Mouse (Mus musculus): ENCODE measurements around the gene Col18a1. TPM values are rescaled to one million over a fixed set of nuclear protein-coding genes. Genes with fewer than 3 reads are reported as not detected.

The Col18a1 gene
- polyA plus RNA-seq, 1 experiment from 2014 or later = 147 TPM

DNA sequence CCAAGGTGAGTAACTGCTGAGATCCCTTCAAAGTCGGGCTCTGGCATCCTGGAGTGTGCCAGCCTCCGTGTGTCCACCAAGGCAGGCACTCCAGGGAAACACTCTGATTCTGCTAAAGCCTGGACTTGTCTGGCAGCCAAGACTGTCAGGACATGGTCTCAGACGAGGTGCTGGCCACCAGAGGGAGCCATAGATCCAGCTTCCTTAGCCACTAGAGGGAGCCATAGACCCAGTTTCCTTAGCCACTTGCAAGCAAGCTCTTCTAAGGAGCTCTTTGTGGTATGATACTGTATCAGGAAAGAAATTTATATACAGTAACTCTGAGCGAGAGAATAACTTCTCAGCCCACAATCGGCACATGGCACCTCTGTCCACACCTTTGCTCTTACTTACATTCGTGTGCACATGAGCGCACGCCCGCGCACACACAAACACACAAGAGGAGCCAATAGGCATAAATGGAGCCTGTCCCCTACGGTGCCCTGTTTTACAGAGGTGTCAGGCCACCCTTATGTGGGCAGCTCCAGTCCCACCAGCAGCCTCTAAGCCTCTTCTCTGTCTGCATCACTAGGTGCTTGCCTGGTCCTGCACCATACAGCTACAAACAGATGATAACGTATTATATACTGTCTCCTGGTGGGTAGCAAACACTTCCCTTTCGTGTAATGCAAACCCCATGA, 35.6 kb downstream of the Col18a1 start:
- Histone ChIP-seq H3K36me3 (replicated peaks) (peaks cover 25% of the 10 kb centered on the region), H3K27me3 (ENCODE audit: poor library complexity, severe bottlenecking) (no peaks in the 10 kb centered on the region), H3K4me1 (peaks cover 65% of the 10 kb centered on the region), H3K9me3 (no peaks in the 10 kb centered on the region), H3K27ac (peak overlapping the region; percentile 81), H3K4me3 (no peak overlapping the region)
- WGBS = 44% methylated on average over 13 of the region's 13 CpGs
- DNase-seq (ENCODE audit: extremely low spot score, low spot score) = peak; percentile 95

DNA sequence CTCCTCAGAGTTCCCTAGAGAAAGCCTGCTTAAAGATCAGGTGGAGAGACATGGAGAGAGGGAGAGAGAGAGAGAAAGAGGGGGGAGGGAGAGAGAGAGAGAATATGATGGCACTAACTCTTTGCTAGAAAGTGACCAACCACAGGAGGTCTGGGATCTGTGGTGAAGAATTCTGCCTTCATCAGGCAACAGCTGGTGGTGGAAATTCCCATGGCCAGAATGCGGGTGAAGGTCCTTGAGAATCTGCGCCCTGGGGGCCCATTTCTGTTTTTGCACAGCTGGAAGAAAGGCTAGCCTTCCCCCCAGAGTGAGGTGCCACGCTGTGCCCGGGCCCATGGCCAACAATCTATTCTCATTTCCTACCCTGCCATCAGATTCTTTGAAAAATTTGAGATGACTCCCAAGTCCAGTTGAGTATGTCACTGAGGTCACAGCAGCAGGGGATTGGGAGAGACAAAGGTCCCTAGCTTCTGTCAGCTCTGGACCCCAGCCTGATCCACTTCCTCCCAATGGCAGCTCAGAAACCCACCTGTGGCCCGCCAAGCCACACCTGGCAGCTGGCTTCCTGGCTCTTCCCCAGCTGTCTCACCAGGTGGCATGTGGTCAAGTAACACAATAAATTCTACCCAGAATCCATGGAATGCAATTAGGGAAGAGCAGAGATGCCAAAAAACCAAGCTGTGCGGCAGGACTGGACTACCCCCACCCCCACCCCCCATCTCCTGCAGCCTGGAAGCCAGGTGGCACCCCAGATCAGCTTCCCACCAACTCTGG, 36.5 kb downstream of the Col18a1 start:
- peaks cover 60% of the 10 kb centered on the region for H3K4me1 ChIP-seq
- H3K27ac ChIP-seq = peak overlapping the region; percentile 81
- WGBS = 88% methylated on average over 6 of the region's 6 CpGs
- peaks cover 25% of the 10 kb centered on the region for H3K36me3 ChIP-seq (replicated peaks)
- DNase-seq (ENCODE audit: extremely low spot score, low spot score) = no peak
- H3K9me3 ChIP-seq = no peaks in the 10 kb centered on the region
- no peak overlapping the region for H3K4me3 ChIP-seq
- H3K27me3 ChIP-seq (ENCODE audit: poor library complexity, severe bottlenecking) = no peaks in the 10 kb centered on the region

DNA sequence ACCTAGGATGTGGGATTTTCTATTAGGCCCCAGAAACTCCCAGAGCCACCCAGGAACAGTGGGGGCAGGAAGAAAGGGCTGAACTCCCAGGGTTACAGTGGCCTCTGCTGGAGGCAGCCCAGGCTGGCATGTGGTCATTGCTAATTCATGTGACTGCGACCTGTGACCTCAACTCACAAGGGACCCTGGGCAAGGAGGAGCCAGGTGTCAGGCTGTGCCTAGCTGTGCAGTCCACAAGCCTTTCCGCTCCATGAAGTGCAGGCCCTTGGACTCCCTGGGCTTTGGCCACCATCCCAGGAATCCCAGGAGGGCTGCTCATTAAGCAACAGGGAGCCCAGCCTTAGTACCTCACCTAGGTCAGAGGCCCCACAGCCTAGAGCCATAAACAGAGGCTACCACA, 38.4 kb downstream of the Col18a1 start:
- no peak for DNase-seq (ENCODE audit: extremely low spot score, low spot score)
- H3K4me1 ChIP-seq = peaks cover 44% of the 10 kb centered on the region
- H3K27ac ChIP-seq = 0 out of 2 replicates have a peak overlapping the region, but pooled peaks have one; percentile 7
- H3K9me3 ChIP-seq = no peaks in the 10 kb centered on the region
- H3K27me3 ChIP-seq (ENCODE audit: poor library complexity, severe bottlenecking) = no peaks in the 10 kb centered on the region
- no peak overlapping the region for H3K4me3 ChIP-seq
- WGBS = 80% methylated on average over 2 of the region's 2 CpGs
- peaks cover 32% of the 10 kb centered on the region for H3K36me3 ChIP-seq (replicated peaks)

DNA sequence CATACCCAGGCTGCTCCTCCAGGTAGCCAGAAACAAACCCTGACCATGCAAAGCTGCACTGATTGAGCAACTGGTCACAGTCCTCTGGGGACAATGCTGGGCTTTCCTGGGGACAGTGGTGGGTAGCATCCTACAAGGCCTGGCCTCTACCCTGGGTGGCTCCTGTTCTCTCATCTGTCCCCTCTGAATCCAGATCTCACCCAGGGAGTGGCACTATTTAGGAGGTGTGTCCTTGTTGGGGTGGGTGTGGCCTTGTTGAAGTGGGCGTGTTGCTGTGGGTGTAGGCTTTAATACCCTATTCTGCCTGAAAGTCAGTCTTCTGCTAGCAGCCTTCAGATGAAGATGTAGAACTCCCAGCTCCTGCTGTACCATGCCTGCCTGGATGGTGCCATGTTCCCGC, 39.8 kb downstream of the Col18a1 start:
- Histone ChIP-seq H3K4me3 (no peak overlapping the region), H3K36me3 (replicated peaks) (peaks cover 35% of the 10 kb centered on the region), H3K4me1 (peaks cover 30% of the 10 kb centered on the region), H3K27me3 (ENCODE audit: poor library complexity, severe bottlenecking) (no peaks in the 10 kb centered on the region), H3K27ac (no peak overlapping the region), H3K9me3 (no peaks in the 10 kb centered on the region)
- 89% methylated on average over 2 of the region's 2 CpGs for WGBS
- no peak for DNase-seq (ENCODE audit: extremely low spot score, low spot score)

DNA sequence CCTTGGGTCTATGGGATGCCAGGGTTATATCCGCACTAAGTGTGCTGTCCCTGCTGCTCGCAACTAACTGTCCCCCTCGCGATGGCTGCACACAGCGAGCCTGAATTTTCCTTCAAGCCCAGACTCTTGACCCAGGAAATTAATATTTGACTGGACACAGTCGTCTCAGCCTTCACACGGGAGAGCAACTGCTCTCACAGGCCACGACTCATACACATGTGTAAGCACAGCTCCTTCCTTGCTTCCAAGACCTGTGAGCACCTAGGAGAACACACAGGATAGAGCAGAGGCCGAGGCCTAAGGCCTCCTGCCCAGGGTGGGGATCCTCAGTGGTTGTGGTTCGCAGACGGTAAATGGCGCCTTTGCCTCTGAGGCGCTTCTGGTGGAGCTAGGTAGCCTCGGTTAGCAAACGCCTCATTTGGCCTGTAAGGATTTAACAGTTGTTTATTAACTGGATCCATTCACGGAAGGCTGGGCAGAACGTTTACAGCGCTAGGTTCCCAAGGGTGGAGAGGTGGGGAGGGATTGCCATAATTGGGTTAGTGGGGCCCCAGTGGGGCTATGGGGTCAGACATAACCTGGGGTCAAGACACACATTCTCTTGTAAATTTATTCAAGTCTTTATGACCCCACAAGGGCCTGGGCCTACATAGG, 41.1 kb downstream of the Col18a1 start:
- Histone ChIP-seq H3K27ac (no peak overlapping the region), H3K36me3 (replicated peaks) (peaks cover 47% of the 10 kb centered on the region), H3K4me3 (no peak overlapping the region), H3K27me3 (ENCODE audit: poor library complexity, severe bottlenecking) (no peaks in the 10 kb centered on the region), H3K9me3 (no peaks in the 10 kb centered on the region), H3K4me1 (peaks cover 17% of the 10 kb centered on the region)
- DNase-seq (ENCODE audit: extremely low spot score, low spot score) = no peak
- WGBS = 89% methylated on average over 18 of the region's 18 CpGs

DNA sequence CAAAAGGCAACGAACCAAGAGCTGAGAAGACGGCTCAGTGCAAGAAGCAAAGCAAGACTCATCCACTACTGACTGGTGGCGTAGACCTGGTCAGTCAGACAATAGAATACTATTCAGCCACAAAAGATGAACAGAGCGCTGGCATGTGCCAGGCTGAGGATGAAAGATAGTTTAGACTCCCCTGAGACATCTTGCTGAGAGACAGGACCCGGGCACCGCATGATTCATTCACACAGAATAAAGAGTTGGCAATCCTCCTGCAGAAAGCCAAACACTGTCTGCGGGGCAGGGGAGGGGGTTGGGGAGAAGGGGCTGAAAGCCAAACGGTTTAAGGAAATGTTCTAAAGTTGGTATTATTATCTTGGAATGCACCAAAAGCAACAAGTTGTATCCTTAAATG, 42.4 kb downstream of the Col18a1 start:
- Histone ChIP-seq H3K9me3 (no peaks in the 10 kb centered on the region), H3K27me3 (ENCODE audit: poor library complexity, severe bottlenecking) (no peaks in the 10 kb centered on the region), H3K4me1 (peaks cover 9% of the 10 kb centered on the region), H3K27ac (no peak overlapping the region), H3K4me3 (no peak overlapping the region), H3K36me3 (replicated peaks) (peaks cover 48% of the 10 kb centered on the region)
- WGBS = 91% methylated on average over 8 of the region's 8 CpGs
- DNase-seq (ENCODE audit: extremely low spot score, low spot score) = no peak

DNA sequence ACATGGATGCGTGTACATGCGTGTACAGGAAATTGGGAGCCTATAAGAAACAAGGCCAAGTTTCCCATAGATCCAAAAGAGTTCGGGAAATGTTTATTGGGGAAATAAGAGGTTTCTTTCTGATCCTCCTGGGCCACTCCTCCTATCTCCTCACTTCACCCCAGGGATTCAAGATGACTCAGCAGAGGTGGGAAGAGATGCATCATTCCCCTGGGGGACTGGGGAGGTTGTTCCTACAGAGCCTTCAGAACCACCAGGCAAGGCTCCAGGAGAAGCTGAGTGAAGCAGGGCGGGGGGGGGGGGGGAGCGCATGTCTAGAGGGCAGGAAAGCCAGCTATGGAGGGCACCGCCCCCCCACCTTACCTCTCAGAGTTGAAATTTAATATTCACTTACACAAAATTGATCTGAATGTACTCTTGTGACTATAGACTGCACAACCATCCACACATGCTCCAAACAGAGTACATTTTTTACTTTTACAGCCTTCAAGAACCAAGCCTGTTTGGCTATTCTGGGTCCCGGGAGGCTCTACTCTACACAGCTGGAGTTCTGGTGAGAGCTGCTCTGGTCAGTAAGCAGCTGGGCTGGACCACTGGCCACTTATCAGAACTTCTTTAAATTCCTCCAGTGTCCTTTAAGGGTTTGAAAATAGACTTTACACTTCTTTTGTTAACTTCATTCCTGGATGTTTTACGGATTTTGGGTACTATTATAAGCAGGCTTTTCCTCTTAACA, 44.9 kb downstream of the Col18a1 start:
- Histone ChIP-seq H3K36me3 (replicated peaks) (peaks cover 34% of the 10 kb centered on the region), H3K27me3 (ENCODE audit: poor library complexity, severe bottlenecking) (no peaks in the 10 kb centered on the region), H3K4me3 (no peak overlapping the region), H3K9me3 (no peaks in the 10 kb centered on the region), H3K4me1 (peaks cover 25% of the 10 kb centered on the region), H3K27ac (no peak overlapping the region)
- DNase-seq (ENCODE audit: extremely low spot score, low spot score) = no peak
- WGBS = 92% methylated on average over 8 of the region's 8 CpGs

DNA sequence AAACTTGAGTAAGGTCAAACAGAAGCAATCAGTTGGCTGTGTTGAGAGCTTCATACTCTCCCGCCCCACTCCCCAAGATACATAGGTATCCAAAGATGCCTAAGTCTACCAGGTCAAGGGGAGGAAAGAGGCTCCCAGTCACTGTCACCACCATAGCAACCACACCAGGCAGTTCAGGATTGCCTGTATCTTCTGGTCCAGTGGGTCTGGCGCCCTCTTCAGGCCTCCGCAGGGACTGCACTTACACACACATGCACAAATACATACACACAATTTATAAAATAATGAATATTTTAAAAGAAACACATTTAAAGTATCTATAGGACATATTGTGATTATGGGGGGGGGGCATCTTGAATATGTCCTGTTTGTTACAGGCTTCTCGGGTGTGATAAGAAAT, 45.8 kb downstream of the Col18a1 start:
- Histone ChIP-seq H3K27ac (no peak overlapping the region), H3K4me3 (no peak overlapping the region), H3K9me3 (no peaks in the 10 kb centered on the region), H3K27me3 (ENCODE audit: poor library complexity, severe bottlenecking) (no peaks in the 10 kb centered on the region), H3K36me3 (replicated peaks) (peaks cover 29% of the 10 kb centered on the region), H3K4me1 (peaks cover 30% of the 10 kb centered on the region)
- WGBS = 88% methylated on average over 4 of the region's 4 CpGs
- DNase-seq (ENCODE audit: extremely low spot score, low spot score) = no peak

DNA sequence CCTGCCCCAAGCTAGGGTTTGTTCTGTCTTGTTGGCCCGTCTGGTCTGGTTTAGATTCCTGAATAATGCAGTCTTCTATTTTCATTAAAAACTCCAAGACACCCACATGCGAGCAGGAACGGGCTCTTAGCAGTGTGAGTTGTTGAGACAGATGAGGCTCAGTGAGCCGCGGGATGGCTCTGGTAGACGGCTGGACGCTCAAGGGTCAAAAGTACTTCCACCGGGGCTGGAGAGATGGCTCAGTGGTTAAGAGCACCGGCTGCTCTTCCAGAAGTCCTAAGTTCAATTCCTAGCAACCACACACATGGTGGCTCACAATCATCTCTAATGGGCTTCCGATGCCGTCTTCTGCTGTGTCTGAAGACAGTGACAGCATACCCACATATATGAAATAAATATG, 46.9 kb downstream of the Col18a1 start:
- Histone ChIP-seq H3K9me3 (no peaks in the 10 kb centered on the region), H3K27ac (no peak overlapping the region), H3K36me3 (replicated peaks) (peaks cover 20% of the 10 kb centered on the region), H3K4me3 (no peak overlapping the region), H3K27me3 (ENCODE audit: poor library complexity, severe bottlenecking) (no peaks in the 10 kb centered on the region), H3K4me1 (peaks cover 27% of the 10 kb centered on the region)
- DNase-seq (ENCODE audit: extremely low spot score, low spot score) = no peak
- whole genome bisulfite sequencing = 94% methylated on average over 11 of the region's 11 CpGs

DNA sequence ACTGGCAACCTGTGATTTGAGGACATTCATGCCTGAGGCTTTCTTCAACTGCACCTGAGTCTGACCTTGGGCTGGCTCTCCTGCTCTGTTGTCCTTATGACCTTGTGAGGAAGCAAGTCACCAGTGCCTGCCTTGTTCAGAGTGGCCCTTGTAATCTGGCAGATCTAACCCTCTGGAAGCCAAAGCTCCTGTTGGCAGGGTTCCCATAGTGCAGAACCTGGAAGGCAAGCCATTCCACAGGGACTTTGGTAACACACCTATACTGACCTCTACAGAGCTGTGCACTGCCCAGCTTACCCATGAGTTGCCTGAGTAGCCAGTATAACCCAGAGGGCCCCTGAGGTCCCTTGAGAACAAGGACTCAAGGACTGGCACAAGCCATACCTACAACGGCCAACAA, 48.0 kb downstream of the Col18a1 start:
- H3K27ac ChIP-seq = no peak overlapping the region
- H3K9me3 ChIP-seq = no peaks in the 10 kb centered on the region
- peaks cover 22% of the 10 kb centered on the region for H3K36me3 ChIP-seq (replicated peaks)
- no peaks in the 10 kb centered on the region for H3K27me3 ChIP-seq (ENCODE audit: poor library complexity, severe bottlenecking)
- 100% methylated on average over 1 of the region's 1 CpGs for WGBS
- no peak for DNase-seq (ENCODE audit: extremely low spot score, low spot score)
- no peak overlapping the region for H3K4me3 ChIP-seq
- H3K4me1 ChIP-seq = peaks cover 33% of the 10 kb centered on the region

DNA sequence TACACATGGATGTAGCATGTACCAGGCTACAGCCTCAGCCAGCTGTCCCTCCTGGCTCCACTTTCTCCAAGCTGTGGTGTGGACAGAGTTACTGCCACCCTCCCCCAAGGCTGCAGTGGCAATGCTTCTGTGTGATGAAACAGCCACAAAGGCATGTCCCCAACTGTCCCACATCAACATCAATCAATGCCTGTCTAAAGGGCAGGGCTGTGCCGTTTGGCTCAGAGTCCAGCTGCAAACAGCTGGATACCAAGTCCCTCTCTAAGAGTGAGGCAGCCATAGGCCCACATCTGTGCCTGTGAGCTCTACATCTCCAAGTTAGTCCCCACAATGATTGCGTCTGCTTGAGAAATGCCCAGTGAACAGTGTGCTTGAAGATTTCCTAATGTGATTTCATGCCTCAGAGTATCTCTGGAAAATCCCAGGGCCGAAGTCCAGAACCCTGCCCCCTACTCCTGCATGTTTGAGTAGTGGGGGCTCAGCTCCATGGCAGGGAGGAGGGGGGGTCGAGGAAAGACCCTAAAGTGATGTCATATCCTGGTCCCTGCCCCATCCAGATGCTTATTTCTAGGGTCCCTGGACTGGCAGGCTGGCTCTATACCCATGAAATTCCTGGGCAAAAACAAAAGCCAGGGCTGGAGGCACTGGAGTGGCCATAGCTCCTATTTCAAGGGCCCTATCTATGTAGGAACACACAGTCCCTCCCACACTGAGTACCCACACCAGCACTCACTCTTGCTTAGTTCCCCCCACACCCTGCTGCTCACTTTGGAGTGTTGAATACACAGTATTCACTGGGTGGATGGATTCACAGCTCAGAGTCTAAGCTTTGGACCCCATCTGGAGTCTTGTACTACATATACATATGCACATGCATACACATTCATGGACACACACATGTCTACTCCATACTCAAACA, 49.6 kb downstream of the Col18a1 start:
- DNase-seq (ENCODE audit: extremely low spot score, low spot score) = no peak
- Histone ChIP-seq H3K4me3 (no peak overlapping the region), H3K4me1 (peaks cover 40% of the 10 kb centered on the region), H3K27ac (peak overlapping the region; percentile 51; the same call in 1 of the 2 replicates), H3K36me3 (replicated peaks) (peaks cover 32% of the 10 kb centered on the region), H3K9me3 (no peaks in the 10 kb centered on the region), H3K27me3 (ENCODE audit: poor library complexity, severe bottlenecking) (no peaks in the 10 kb centered on the region)
- 48% methylated on average over 4 of the region's 4 CpGs for WGBS

All from forebrain, embryonic 10.5 days (tissue).